Mouse (Mus musculus): ENCODE data around the gene Cinp. TPM values are rescaled to one million over a fixed set of nuclear protein-coding genes. Genes with fewer than 3 reads are reported as not detected.
"Not testable (repeated sequence)": the region's sequence is repeated elsewhere in the genome, so short reads cannot be mapped to it uniquely, and the experiment has no call there.

The Cinp gene
- polyA plus RNA-seq, 1 experiment from 2014 or later = 63.3 TPM

DNA sequence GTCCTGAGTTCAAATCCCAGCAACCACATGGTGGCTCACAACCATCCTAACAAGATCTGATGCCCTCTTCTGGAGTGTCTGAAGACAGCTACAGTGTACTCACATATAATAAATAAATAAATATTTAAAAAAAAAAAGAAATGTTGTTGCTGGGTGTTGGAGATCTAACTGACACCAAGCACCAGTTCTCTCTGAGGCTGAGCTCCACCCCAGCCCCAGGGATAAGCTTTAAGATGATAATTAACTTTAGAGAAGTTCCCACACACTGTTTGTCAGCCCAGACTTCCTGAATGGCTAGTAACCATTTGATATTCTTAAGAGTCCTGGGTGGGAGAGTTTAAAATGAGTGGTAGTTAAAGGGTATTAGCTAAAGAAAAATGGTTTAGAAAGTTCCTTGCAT lies 28.7 kb downstream of the Cinp start:
- Histone ChIP-seq H3K36me3 (peaks cover 60% of the 10 kb centered on the region), H3K4me1 (replicated peaks) (no peaks in the 10 kb centered on the region), H3K9ac (no peak overlapping the region), H3K27ac (ENCODE audit: poor library complexity, severe bottlenecking) (no peak overlapping the region), H3K4me2 (no peak overlapping the region), H3K9me3 (replicated peaks) (no peaks in the 10 kb centered on the region), H3K4me3 (no peak overlapping the region), H3K27me3 (replicated peaks) (no peaks in the 10 kb centered on the region)
- no peak for ATAC-seq (ENCODE audit: insufficient number of reproducible peaks, low FRiP score)

DNA sequence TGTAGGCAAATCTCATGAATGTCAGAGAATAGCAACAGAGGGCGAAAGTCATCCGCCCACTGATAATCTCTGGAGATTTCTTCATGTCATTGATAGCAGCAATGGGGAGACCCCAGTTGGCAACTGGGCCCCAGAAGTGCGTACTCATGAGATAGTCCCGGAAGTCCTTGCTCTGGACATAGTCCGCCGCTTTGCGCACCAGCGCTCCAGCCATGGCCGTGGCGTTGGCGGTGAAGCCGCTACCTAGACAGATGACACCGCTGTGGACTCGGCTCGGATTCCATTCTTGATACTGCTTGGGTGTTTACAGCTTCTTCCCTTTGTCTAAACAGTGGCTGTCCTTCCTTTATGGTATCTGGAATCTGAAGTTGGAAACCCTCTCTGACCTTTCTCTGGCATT lies 30.3 kb downstream of the Cinp start:
- not testable (repeated sequence) for H3K4me2 ChIP-seq; ATAC-seq (ENCODE audit: insufficient number of reproducible peaks, low FRiP score); H3K4me3 ChIP-seq; H3K27ac ChIP-seq (ENCODE audit: poor library complexity, severe bottlenecking); H3K4me1 ChIP-seq (replicated peaks); H3K9me3 ChIP-seq (replicated peaks); H3K9ac ChIP-seq; H3K27me3 ChIP-seq (replicated peaks)
- WGBS = 94% methylated on average over 15 of the region's 15 CpGs
- H3K36me3 ChIP-seq = peaks cover 50% of the 10 kb centered on the region

DNA sequence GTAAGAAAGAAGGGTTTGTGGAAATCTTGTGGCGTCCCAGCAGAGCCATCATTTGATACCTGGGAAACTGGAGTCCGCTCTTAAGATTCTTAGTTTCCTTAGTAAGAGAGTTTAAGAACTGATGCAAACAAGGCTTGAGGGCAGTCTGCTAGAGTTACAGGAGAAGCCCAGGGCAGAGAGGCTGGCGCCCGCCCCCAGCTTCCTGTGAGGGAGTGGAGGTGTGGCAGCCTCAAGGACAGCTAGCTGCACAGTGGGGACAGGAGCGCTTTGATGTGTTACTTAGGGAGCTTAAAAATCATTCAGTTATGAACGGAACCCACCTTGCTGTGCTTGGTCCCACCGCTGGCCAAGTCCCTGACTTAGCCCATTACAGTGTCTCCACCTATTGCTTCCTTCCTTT lies 31.7 kb downstream of the Cinp start:
- no peak overlapping the region for H3K27ac ChIP-seq (ENCODE audit: poor library complexity, severe bottlenecking)
- no peak overlapping the region for H3K4me2 ChIP-seq
- ATAC-seq (ENCODE audit: insufficient number of reproducible peaks, low FRiP score) = no peak
- H3K9ac ChIP-seq = no peak overlapping the region
- no peak overlapping the region for H3K4me3 ChIP-seq
- no peaks in the 10 kb centered on the region for H3K27me3 ChIP-seq (replicated peaks)
- WGBS = 75% methylated on average over 7 of the region's 7 CpGs
- H3K36me3 ChIP-seq = peaks cover 44% of the 10 kb centered on the region
- H3K4me1 ChIP-seq (replicated peaks) = peaks cover 2% of the 10 kb centered on the region
- H3K9me3 ChIP-seq (replicated peaks) = no peaks in the 10 kb centered on the region

DNA sequence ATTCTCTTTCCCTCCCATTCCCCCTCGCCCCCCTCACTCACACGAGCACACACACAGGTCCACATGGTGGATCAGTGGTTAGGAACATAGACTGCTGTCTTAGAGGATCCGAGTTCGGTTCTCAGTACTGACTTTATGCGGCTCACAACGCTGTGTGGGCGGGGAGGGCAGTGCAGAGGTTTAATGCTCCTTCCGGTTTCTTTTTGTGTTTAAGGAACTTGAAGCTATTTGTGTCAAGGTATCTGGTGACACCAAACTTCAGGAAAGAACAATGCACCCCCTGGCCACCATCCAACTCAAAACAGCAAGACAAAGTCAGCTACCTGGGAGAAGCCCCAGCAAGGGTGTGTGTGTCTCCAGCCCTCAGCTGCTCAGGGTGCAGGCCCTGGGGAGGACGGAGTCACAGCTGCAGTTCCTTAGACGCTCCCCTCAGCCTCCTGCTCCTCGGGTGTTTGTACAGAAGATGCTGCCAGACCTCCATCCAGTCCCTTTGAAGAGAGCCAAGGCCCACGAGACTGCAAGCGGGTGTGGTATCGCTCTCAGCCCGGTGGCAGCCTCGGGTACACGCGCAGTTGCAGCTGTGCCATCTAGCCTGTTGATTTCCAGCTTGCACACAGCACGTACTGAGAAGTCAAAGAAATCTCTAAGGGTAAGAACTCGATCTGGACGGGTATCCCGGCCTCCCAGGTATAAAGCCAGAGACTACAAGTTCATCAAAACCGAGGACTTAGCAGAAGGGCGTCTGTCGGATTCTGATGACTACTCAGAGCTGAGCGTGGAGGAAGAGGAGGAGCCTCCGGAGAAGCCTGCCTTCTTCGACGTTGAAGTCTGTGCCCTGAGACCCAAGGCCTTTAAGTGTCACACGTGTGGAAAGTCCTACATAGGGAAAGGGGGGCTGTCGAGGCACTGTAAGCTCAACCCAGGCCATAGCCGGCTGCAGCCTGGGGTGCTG lies 33.9 kb downstream of the Cinp start:
- Histone ChIP-seq H3K27me3 (replicated peaks) (no peaks in the 10 kb centered on the region), H3K36me3 (peaks cover 29% of the 10 kb centered on the region), H3K4me3 (no peak overlapping the region), H3K4me1 (replicated peaks) (peaks cover 18% of the 10 kb centered on the region), H3K9me3 (replicated peaks) (no peaks in the 10 kb centered on the region), H3K9ac (no peak overlapping the region), H3K27ac (ENCODE audit: poor library complexity, severe bottlenecking) (no peak overlapping the region), H3K4me2 (no peak overlapping the region)
- 81% methylated on average over 32 of the region's 32 CpGs for WGBS
- no peak for ATAC-seq (ENCODE audit: insufficient number of reproducible peaks, low FRiP score)

DNA sequence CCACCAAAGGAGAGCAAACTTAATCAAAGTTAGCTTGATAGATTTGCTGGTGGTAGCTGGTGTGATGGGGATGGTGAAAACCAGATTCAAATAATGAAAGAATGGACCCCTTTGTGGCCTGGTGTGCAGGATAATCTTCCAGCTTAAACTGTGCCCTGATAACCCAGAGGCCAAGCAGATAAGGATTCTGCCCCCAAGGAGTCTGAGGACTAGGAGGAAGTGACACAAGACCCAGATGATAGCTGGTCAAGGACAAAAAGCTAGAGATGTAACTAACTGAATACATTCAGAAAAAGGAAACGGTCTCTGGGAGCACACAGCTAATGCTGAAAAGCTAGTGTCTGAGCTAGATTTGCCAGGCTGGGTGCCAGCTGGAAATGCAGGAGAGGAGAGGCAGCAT lies 37.0 kb downstream of the Cinp start:
- Histone ChIP-seq H3K4me3 (no peak overlapping the region), H3K9ac (no peak overlapping the region)
- ATAC-seq (ENCODE audit: insufficient number of reproducible peaks, low FRiP score) = no peak

DNA sequence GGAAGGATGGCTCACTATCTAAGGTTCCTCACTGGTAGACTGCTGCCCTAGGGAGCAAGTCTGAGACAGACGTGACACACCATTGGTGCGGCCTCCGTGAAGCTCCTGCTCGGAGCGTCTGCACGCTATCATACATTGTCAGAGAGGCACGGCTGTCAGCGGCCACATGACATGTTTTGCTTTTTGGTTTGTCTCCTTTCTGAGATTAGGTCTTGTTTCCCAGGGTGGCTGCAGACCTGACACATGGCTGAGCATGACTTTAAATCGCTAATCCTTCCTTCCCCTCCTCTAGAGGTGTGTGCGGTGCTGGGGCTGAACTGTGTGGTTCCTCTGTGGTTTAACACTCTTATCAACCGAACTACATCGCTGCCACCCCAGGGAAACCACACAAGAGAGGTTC lies 37.5 kb downstream of the Cinp start:
- Histone ChIP-seq H3K36me3 (peaks cover 15% of the 10 kb centered on the region), H3K9ac (peak overlapping the region; percentile 94), H3K27me3 (replicated peaks) (no peaks in the 10 kb centered on the region), H3K27ac (ENCODE audit: poor library complexity, severe bottlenecking) (no peak overlapping the region), H3K4me3 (peak overlapping the region; percentile 94; the same call in 1 of the 2 replicates), H3K9me3 (replicated peaks) (no peaks in the 10 kb centered on the region), H3K4me2 (peak overlapping the region; percentile 83), H3K4me1 (replicated peaks) (peaks cover 23% of the 10 kb centered on the region)
- ATAC-seq (ENCODE audit: insufficient number of reproducible peaks, low FRiP score) = no peak
- 21% methylated on average over 12 of the region's 12 CpGs for WGBS

More for the DNA sequence above, 37.0 kb downstream of the Cinp start:
- 39% methylated on average over 1 of the region's 1 CpGs for WGBS
- Histone ChIP-seq H3K4me1 (replicated peaks) (peaks cover 22% of the 10 kb centered on the region), H3K4me2 (peak overlapping the region; percentile 83; the same call in 1 of the 2 replicates), H3K36me3 (peaks cover 17% of the 10 kb centered on the region), H3K9me3 (replicated peaks) (no peaks in the 10 kb centered on the region), H3K27me3 (replicated peaks) (no peaks in the 10 kb centered on the region), H3K27ac (ENCODE audit: poor library complexity, severe bottlenecking) (no peak overlapping the region)

- H3K4me1 ChIP-seq (replicated peaks) = peaks cover 28% of the 10 kb centered on the region
- peak overlapping the region; percentile 94 for H3K9ac ChIP-seq
- 10% methylated on average over 9 of the region's 9 CpGs for whole genome bisulfite sequencing
- no peaks in the 10 kb centered on the region for H3K9me3 ChIP-seq (replicated peaks)
- H3K36me3 ChIP-seq = peaks cover 9% of the 10 kb centered on the region
- peak overlapping the region; percentile 94 for H3K4me3 ChIP-seq
- H3K27me3 ChIP-seq (replicated peaks) = no peaks in the 10 kb centered on the region
- H3K4me2 ChIP-seq = peak overlapping the region; percentile 83
- peak; percentile 9; the same call in 1 of the 2 replicates for ATAC-seq (ENCODE audit: insufficient number of reproducible peaks, low FRiP score)
- H3K27ac ChIP-seq (ENCODE audit: poor library complexity, severe bottlenecking) = peak overlapping the region; percentile 69; the same call in 1 of the 2 replicates
Measured at GRCm38 (mm10) chr12:110850929-110851256, 38.1 kb downstream of the Cinp start.

- ATAC-seq (ENCODE audit: insufficient number of reproducible peaks, low FRiP score) = peak; percentile 83
- Histone ChIP-seq H3K27me3 (replicated peaks) (no peaks in the 10 kb centered on the region), H3K4me1 (replicated peaks) (peaks cover 29% of the 10 kb centered on the region), H3K4me2 (peak within 1 kb of the TSS; percentile 83), H3K4me3 (peak within 1 kb of the TSS; percentile 94), H3K27ac (ENCODE audit: poor library complexity, severe bottlenecking) (peak within 1 kb of the TSS; percentile 69), H3K9ac (peak within 1 kb of the TSS; percentile 94), H3K36me3 (peaks cover 4% of the 10 kb centered on the region), H3K9me3 (replicated peaks) (no peaks in the 10 kb centered on the region)
- WGBS = under 1% methylated on average over 89 of the region's 89 CpGs
Measured at GRCm38 (mm10) chr12:110850010-110850928, 38.7 kb downstream of the Cinp start, which contains the start of gene Zfp839. Gene Zfp839, plus strand, starts transcription at chr12:110850253.

DNA sequence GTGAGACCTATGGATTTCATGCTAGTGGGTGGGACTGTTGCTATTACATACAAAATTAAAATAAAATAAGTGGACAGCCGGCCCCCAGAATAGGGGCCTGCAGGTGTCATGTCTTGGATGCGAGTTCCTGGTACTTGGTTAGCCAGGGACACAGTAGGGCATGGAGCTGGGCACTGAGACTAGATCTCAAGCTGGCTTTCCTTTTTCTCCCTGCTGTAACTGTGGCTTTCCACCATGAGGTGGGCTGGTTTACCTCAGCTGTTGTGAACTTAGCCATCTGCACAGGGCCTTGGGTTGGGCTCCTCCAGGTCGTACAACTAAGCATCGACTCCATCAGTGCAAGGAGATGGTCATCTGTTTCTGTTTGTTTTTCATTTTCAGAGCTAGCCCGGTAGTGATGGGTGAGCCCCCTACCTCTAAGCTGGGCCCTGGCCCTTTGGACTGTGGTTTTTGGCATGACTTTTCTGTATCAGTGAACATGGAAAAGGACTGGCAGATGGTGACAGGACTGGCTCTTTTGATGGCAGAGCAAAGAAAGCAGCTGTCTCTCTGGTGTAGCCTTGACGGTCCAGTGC lies 42.7 kb downstream of the Cinp start:
- peak overlapping the region; percentile 62 for H3K4me3 ChIP-seq
- peak overlapping the region; percentile 91 for H3K4me2 ChIP-seq
- 70% methylated on average over 6 of the region's 6 CpGs for WGBS
- no peaks in the 10 kb centered on the region for H3K27me3 ChIP-seq (replicated peaks)
- H3K36me3 ChIP-seq = no peaks in the 10 kb centered on the region
- no peaks in the 10 kb centered on the region for H3K9me3 ChIP-seq (replicated peaks)
- H3K27ac ChIP-seq (ENCODE audit: poor library complexity, severe bottlenecking) = no peak overlapping the region
- H3K9ac ChIP-seq = peak overlapping the region; percentile 64
- peaks cover 23% of the 10 kb centered on the region for H3K4me1 ChIP-seq (replicated peaks)
- ATAC-seq (ENCODE audit: insufficient number of reproducible peaks, low FRiP score) = no peak

- Histone ChIP-seq H3K4me3 (peak overlapping the region; percentile 62), H3K4me1 (replicated peaks) (peaks cover 16% of the 10 kb centered on the region), H3K9me3 (replicated peaks) (no peaks in the 10 kb centered on the region), H3K36me3 (no peaks in the 10 kb centered on the region), H3K27me3 (replicated peaks) (no peaks in the 10 kb centered on the region), H3K9ac (peak overlapping the region; percentile 66), H3K4me2 (peak overlapping the region; percentile 91), H3K27ac (ENCODE audit: poor library complexity, severe bottlenecking) (peak overlapping the region; percentile 80)
- WGBS = under 1% methylated on average over 36 of the region's 36 CpGs
- ATAC-seq (ENCODE audit: insufficient number of reproducible peaks, low FRiP score) = peak; percentile 92
Measured at GRCm38 (mm10) chr12:110845131-110845880, 43.6 kb downstream of the Cinp start.
